Mouse (Mus musculus) thymus, postnatal 0 days (tissue): ENCODE results near the gene Stk16. TPM values are rescaled to one million over a fixed set of nuclear protein-coding genes. Genes with fewer than 3 reads are reported as not detected.
A peak's percentile ranks its signal among the peaks of the same experiment; 100 is the strongest.

Experiments used
- DNase-seq: peaks from one replicate; pipeline ENCODE4 v3.0.0-alpha.2; 2015; ENCODE audit warnings: low spot score
- polyA plus RNA-seq: library from polyadenylated mRNA; unstranded; fragments of >200 nt; fragmentation: Nextera tagmentation; extraction: Ambion mirVana; gene quantifications from 2 replicates; pipeline ENCODE4 v1.2.1, GENCODE M21; 2015

Stk16 gene
- polyA plus RNA-seq: 114 and 120 TPM in 2 replicates

- DNase-seq: peak; percentile 95
Observed at GRCm38 (mm10) chr1:75210136-75211087, at the start of gene Stk16, which contains the start of gene Glb1l. TSS of gene Stk16 (plus strand) at chr1:75210838. TSS of gene Glb1l (minus strand) at chr1:75210813.

- no peak for DNase-seq
Observed at GRCm38 (mm10) chr1:75168093-75168471, 42.6 kb upstream of the Stk16 start.

- DNase-seq: peak; percentile 95
Observed at GRCm38 (mm10) chr1:75168472-75169464, 41.9 kb upstream of the Stk16 start, which contains the start of gene Zfand2b. TSS of gene Zfand2b (plus strand) at chr1:75168646.

GRCm38 (mm10) chr1:75179334-75180104 lies 31.1 kb upstream of the Stk16 start:
- peak; percentile 13 for DNase-seq

GRCm38 (mm10) chr1:75180105-75180590 lies 30.5 kb upstream of the Stk16 start, which contains the start of gene Abcb6:
TSS of gene Abcb6 (minus strand) at chr1:75180392.
- DNase-seq: peak; percentile 90

- no peak for DNase-seq
Observed at GRCm38 (mm10) chr1:75180741-75181140, 29.9 kb upstream of the Stk16 start.

- DNase-seq: no peak
Observed at GRCm38 (mm10) chr1:75181377-75181870, 29.2 kb upstream of the Stk16 start.

GRCm38 (mm10) chr1:75182160-75182559 lies 28.5 kb upstream of the Stk16 start:
- no peak for DNase-seq

DNA sequence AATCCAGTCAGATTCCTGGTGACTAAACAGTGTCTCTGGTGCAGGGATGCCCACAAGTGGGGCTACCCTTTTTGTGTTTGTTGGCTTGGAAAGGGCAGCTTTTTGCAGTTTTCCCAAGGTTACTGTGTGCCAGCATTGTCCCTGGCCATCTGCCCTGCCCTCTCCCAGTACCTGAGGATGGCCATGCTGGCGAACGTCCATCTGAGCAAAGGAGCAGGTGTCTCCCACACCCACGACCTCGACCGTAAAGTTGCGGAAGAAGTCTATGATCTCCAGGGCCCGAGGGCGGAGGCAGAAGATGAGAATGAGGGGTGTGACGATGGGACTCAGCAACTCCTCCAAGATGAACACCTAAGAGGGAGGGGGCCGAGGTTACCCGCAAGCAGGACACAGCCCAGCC lies 25.1 kb upstream of the Stk16 start:
- DNase-seq: no peak

DNA sequence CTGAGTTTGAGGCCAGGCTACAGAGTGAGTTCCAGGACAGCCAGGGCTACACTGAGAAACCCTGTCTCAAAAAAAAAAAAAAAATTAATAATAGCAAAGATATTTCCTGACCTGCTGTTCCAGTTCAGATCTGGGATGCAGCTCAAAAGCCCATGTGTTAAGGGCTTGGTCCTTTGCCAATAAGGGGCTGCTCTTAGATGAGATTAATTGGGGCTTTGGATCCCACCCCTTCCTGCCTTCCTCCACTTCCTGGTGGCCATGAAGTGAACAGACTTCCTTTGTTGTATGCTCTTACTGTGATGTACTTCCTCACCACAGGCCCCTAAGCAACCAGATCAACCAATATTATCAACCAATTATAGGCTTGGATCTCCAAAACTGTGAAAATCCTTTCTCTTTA lies 23.5 kb upstream of the Stk16 start:
- DNase-seq: no peak

GRCm38 (mm10) chr1:75187914-75188483 lies 22.6 kb upstream of the Stk16 start:
- DNase-seq: no peak

DNA sequence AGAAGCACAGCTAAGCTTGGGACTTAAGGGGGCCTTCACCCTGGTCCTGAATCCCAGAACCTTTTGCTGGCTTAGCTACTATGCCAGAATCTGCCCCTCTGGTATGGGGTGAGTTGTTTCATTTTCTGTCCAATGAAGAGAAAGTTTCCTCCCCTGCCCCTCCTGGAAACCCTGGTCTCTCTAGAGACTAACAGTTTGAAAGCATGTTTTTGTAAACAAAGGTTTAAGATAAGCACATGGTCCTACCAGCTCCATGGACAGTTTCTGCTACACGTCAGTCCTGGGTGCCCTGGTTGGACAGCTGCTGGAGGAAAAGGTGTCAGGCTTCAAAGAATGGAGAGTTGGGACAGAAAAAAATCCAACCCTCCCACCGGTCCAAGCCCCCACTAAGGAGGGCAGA lies 20.1 kb upstream of the Stk16 start:
- DNase-seq: no peak

DNA sequence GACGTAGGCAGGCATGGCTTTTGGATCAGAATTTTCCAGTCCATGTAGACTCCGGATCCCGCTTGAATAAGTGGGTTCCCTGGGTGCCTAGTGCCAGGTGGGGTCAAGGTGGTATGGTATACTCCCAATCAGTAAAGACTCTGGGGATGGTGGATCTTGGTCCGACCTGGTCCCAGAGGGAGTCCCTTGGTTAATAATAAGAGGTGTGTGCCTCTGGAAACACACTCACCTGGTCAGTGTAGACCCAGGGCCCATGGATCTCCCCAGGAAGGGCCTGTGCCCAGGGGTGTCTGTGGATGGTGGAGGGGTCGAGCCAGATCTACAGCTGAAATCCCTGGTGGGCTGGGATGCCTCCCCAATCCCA lies 19.4 kb upstream of the Stk16 start:
- DNase-seq: no peak

- DNase-seq: peak; percentile 98
Observed at GRCm38 (mm10) chr1:75191622-75192402, 18.8 kb upstream of the Stk16 start, which contains the start of the genes Ankzf1 and Atg9a. TSS of gene Ankzf1 (plus strand) at chr1:75192151. TSS of gene Atg9a (minus strand) at chr1:75192196.

GRCm38 (mm10) chr1:75192452-75192851 lies 18.2 kb upstream of the Stk16 start:
- DNase-seq: peak; percentile 18

DNA sequence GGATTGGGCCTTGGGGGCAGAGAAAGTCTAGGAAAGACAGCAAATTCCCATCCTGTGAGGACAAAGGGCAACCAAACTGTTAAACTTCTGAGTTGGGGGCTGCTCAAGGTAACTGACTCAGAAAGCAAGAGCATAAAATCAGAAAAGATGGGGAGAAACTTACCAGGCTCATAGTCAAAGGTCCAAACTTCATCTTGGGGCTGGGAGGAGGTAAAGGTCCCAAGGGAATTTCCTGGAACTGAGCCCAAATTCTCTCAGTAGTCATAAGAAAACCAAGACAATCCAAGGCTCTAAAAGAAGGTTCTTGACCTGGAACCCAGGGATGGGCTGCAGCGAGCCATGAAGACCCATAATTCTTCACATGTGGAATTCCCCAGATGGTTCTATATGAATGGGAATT lies 9.4 kb upstream of the Stk16 start:
- no peak for DNase-seq

DNA sequence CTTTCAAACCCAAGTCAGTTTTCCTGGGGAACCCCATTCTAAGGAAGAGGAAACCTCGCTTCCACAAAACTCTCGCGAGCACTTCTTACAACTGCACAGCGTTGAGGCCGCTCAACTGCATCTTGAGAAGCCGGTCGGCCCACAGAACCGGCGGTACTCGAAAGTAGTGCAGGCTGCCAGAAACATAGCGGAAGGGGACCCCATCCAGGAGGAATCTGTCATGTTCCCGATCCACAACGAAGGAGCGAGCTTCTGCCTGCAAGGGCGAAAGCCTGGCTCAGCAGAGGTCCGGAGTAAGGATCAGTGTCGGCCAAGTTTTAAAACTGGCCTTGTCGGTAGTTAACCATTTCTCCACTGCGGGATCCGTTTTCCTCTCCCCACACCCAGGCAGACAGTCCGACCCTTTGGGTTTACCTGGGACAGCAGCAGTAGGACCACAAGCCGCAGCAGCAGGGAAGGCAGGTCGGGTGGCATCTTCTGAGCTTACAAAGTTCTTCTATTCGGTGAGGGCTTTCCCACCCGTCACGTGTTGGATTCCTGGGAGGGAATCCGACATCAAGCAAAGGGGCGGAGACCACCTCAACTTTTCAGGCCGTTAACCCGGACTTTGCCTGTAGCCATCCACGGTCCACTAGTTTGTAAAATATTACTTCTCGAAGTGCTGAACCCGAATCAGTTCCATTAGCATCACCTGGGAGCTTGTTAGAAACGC lies 1.5 kb upstream of the Stk16 start:
- peak; percentile 42 for DNase-seq

DNA sequence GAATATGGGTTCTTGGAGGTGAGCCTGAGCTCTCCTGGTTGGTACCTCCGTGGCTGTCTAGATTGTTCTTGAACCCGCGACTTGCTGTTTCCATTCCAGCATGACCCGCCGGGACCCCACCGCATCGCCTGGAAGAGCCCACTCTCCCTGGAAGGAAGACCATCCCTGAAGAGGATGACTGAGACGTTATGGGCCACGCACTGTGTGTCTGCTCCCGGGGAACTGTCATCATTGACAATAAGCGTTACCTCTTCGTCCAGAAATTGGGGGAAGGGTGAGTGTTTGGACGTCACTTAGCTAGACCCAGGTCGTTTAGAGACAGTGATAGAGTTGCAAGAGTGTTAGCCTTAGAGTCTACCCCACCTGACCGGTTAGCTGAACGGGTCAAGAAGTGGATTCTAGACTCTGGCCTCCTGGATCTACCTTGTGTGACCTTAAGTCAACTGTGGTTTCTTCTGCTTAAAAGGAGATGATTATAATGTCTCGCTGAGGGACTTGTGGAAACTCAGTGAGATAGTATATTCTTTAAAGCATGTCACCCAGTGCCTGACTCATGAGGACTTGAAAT lies 587 bp downstream of the Stk16 start:
- DNase-seq: no peak
